Mouse (Mus musculus) limb, embryonic 13.5 days (tissue): ENCODE results near the gene Srpx. TPM values are rescaled to one million over a fixed set of nuclear protein-coding genes. Genes with fewer than 3 reads are reported as not detected.

Experiments used
- ATAC-seq: fragments of 200-750 bp; cut with Nextera tagmentation; 2 replicates; pipeline ENCODE4 v1.8.0; 2017; ENCODE audit warnings: low read depth, moderate number of reproducible peaks, moderate TSS enrichment; ENCODE audit not compliant: low FRiP score
- H3K27ac ChIP-seq: fragments of 300-500 bp; sonication (generic); 2 replicates; pipeline ENCODE4 v1.5.1; 2015; ENCODE audit warnings: inconsistent platforms, mild to moderate bottlenecking, moderate library complexity
- H3K27me3 ChIP-seq: fragments of 300-500 bp; sonication (generic); 2 replicates; pipeline ENCODE4 v1.6.1; 2015; ENCODE audit warnings: mild to moderate bottlenecking, inconsistent platforms
- H3K36me3 ChIP-seq: fragments of 300-500 bp; sonication (generic); 2 replicates; pipeline ENCODE4 v1.6.1; 2015; ENCODE audit warnings: inconsistent platforms, mild to moderate bottlenecking, moderate library complexity
- H3K4me1 ChIP-seq: fragments of 300-500 bp; sonication (generic); 2 replicates; pipeline ENCODE4 v1.6.1; 2015; ENCODE audit warnings: inconsistent platforms
- H3K4me2 ChIP-seq: fragments of 300-500 bp; sonication (generic); replicated peaks from 2 replicates; pipeline ENCODE4 v1.6.1; 2015; ENCODE audit warnings: inconsistent platforms, mild to moderate bottlenecking, moderate library complexity
- H3K4me3 ChIP-seq: fragments of 300-500 bp; sonication (generic); 2 replicates; pipeline ENCODE4 v1.5.1; 2015; ENCODE audit warnings: moderate library complexity, mild to moderate bottlenecking, inconsistent platforms
- H3K9ac ChIP-seq: fragments of 300-500 bp; sonication (generic); 2 replicates; pipeline ENCODE4 v1.6.1; 2015; ENCODE audit warnings: mild to moderate bottlenecking, inconsistent platforms
- H3K9me3 ChIP-seq: fragments of 300-500 bp; sonication (generic); 2 replicates; pipeline ENCODE4 v1.6.1; 2016; ENCODE audit warnings: inconsistent platforms
- WGBS: fragments of 180-500 bp; shearing (Covaris S2); methylation state at CpG from one replicate; pipeline ENCODE4 v1.1.7; 2015; 5-methylcytosine and 5-hydroxymethylcytosine counted together
- polyA plus RNA-seq: library from polyadenylated mRNA; unstranded; fragments of >200 nt; fragmentation: Nextera tagmentation; extraction: Ambion mirVana; gene quantifications from 2 replicates; pipeline ENCODE4 v1.2.1, GENCODE M21; 2015

The Srpx gene
- 28.5 and 29.4 TPM in 2 replicates for polyA plus RNA-seq

GRCm38 (mm10) chrX:10117065-10117719 is at the start of gene Srpx:
Gene Srpx (minus strand): TSS chrX:10117709.
- Histone ChIP-seq H3K9me3 (no peaks in the 10 kb centered on the region), H3K27me3 (no peaks in the 10 kb centered on the region), H3K36me3 (no peaks in the 10 kb centered on the region), H3K9ac (peak within 1 kb of the TSS; percentile 62), H3K4me2 (peak within 1 kb of the TSS; percentile 60), H3K27ac (no peak within 1 kb of the TSS; the same call in 1 of the 2 replicates), H3K4me1 (peaks cover 3% of the 10 kb centered on the region; the same call in 1 of the 2 replicates), H3K4me3 (peak within 1 kb of the TSS; percentile 41)
- ATAC-seq, result peak; percentile 69; the same call in 1 of the 2 replicates
- WGBS, result 17% methylated on average over 19 of the region's 19 CpGs

GRCm38 (mm10) chrX:10152390-10152789 is 34.9 kb upstream of the Srpx start:
- H3K9me3 ChIP-seq, result no peaks in the 10 kb centered on the region
- H3K4me1 ChIP-seq, result no peaks in the 10 kb centered on the region
- no peaks in the 10 kb centered on the region for H3K36me3 ChIP-seq
- H3K4me2 ChIP-seq, result no peak overlapping the region
- ATAC-seq, result no peak
- 77% methylated on average over 3 of the region's 3 CpGs for WGBS
- no peak overlapping the region for H3K9ac ChIP-seq
- no peak overlapping the region for H3K4me3 ChIP-seq
- H3K27ac ChIP-seq, result no peak overlapping the region
- no peaks in the 10 kb centered on the region for H3K27me3 ChIP-seq

GRCm38 (mm10) chrX:10115780-10116179 is 1.7 kb downstream of the Srpx start:
- Histone ChIP-seq H3K27me3 (no peaks in the 10 kb centered on the region), H3K4me2 (0 out of 2 replicates have a peak overlapping the region, but pooled peaks have one; percentile 7), H3K9ac (no peak overlapping the region), H3K4me3 (no peak overlapping the region), H3K27ac (no peak overlapping the region), H3K4me1 (peaks cover 3% of the 10 kb centered on the region; the same call in 1 of the 2 replicates), H3K36me3 (no peaks in the 10 kb centered on the region), H3K9me3 (no peaks in the 10 kb centered on the region)
- ATAC-seq, result no peak
- WGBS, result 51% methylated on average over 3 of the region's 3 CpGs

- H3K4me3 ChIP-seq, result no peak overlapping the region
- ATAC-seq, result no peak
- no peak overlapping the region for H3K4me2 ChIP-seq
- H3K36me3 ChIP-seq, result no peaks in the 10 kb centered on the region
- H3K9ac ChIP-seq, result no peak overlapping the region
- no peaks in the 10 kb centered on the region for H3K9me3 ChIP-seq
- H3K27me3 ChIP-seq, result no peaks in the 10 kb centered on the region
- peaks cover 2% of the 10 kb centered on the region; the same call in 1 of the 2 replicates for H3K4me1 ChIP-seq
- 64% methylated on average over 1 of the region's 1 CpGs for WGBS
- no peak overlapping the region for H3K27ac ChIP-seq
Observed at GRCm38 (mm10) chrX:10110736-10111135, 6.8 kb downstream of the Srpx start.

GRCm38 (mm10) chrX:10108558-10108957 is 9.0 kb downstream of the Srpx start:
- no peak overlapping the region for H3K4me3 ChIP-seq
- H3K36me3 ChIP-seq, result no peaks in the 10 kb centered on the region
- H3K4me1 ChIP-seq, result no peaks in the 10 kb centered on the region
- H3K27ac ChIP-seq, result no peak overlapping the region
- no peaks in the 10 kb centered on the region for H3K9me3 ChIP-seq
- 72% methylated on average over 4 of the region's 4 CpGs for WGBS
- H3K9ac ChIP-seq, result no peak overlapping the region
- H3K4me2 ChIP-seq, result no peak overlapping the region
- no peak for ATAC-seq
- H3K27me3 ChIP-seq, result no peaks in the 10 kb centered on the region

- H3K27me3 ChIP-seq, result no peaks in the 10 kb centered on the region
- ATAC-seq, result no peak
- no peaks in the 10 kb centered on the region for H3K36me3 ChIP-seq
- no peak overlapping the region for H3K9ac ChIP-seq
- H3K27ac ChIP-seq, result no peak overlapping the region
- no peaks in the 10 kb centered on the region for H3K9me3 ChIP-seq
- H3K4me2 ChIP-seq, result no peak overlapping the region
- no peak overlapping the region for H3K4me3 ChIP-seq
- no peaks in the 10 kb centered on the region for H3K4me1 ChIP-seq
- WGBS, result 60% methylated on average over 5 of the region's 5 CpGs
Observed at GRCm38 (mm10) chrX:10105475-10105874, 12.0 kb downstream of the Srpx start.

- ATAC-seq, result no peak
- H3K4me1 ChIP-seq, result no peaks in the 10 kb centered on the region
- no peak overlapping the region for H3K4me3 ChIP-seq
- no peak overlapping the region for H3K27ac ChIP-seq
- no peaks in the 10 kb centered on the region for H3K27me3 ChIP-seq
- 95% methylated on average over 1 of the region's 1 CpGs for WGBS
- no peaks in the 10 kb centered on the region for H3K9me3 ChIP-seq
- no peak overlapping the region for H3K4me2 ChIP-seq
- no peak overlapping the region for H3K9ac ChIP-seq
- H3K36me3 ChIP-seq, result no peaks in the 10 kb centered on the region
Observed at GRCm38 (mm10) chrX:10102739-10103138, 14.8 kb downstream of the Srpx start.

GRCm38 (mm10) chrX:10095797-10096196 is 21.7 kb downstream of the Srpx start:
- WGBS, result 64% methylated on average over 3 of the region's 3 CpGs
- Histone ChIP-seq H3K4me1 (no peaks in the 10 kb centered on the region), H3K27ac (no peak overlapping the region), H3K9me3 (no peaks in the 10 kb centered on the region), H3K4me2 (no peak overlapping the region), H3K27me3 (no peaks in the 10 kb centered on the region), H3K4me3 (no peak overlapping the region), H3K36me3 (no peaks in the 10 kb centered on the region), H3K9ac (no peak overlapping the region)
- ATAC-seq, result no peak

- H3K4me1 ChIP-seq, result no peaks in the 10 kb centered on the region
- H3K4me2 ChIP-seq, result no peak overlapping the region
- no peak for ATAC-seq
- H3K4me3 ChIP-seq, result no peak overlapping the region
- H3K9me3 ChIP-seq, result no peaks in the 10 kb centered on the region
- H3K27me3 ChIP-seq, result no peaks in the 10 kb centered on the region
- WGBS, result 45% methylated on average over 3 of the region's 3 CpGs
- H3K36me3 ChIP-seq, result no peaks in the 10 kb centered on the region
- H3K27ac ChIP-seq, result no peak overlapping the region
- no peak overlapping the region for H3K9ac ChIP-seq
Observed at GRCm38 (mm10) chrX:10080385-10080784, 37.1 kb downstream of the Srpx start.

GRCm38 (mm10) chrX:10079981-10080380 is 37.5 kb downstream of the Srpx start:
- H3K9me3 ChIP-seq, result no peaks in the 10 kb centered on the region
- H3K36me3 ChIP-seq, result no peaks in the 10 kb centered on the region
- no peak overlapping the region for H3K4me2 ChIP-seq
- ATAC-seq, result peak; percentile 8; the same call in 1 of the 2 replicates
- H3K9ac ChIP-seq, result no peak overlapping the region
- H3K4me1 ChIP-seq, result no peaks in the 10 kb centered on the region
- 24% methylated on average over 1 of the region's 1 CpGs for WGBS
- no peak overlapping the region for H3K4me3 ChIP-seq
- no peaks in the 10 kb centered on the region for H3K27me3 ChIP-seq
- no peak overlapping the region for H3K27ac ChIP-seq

- no peak overlapping the region for H3K4me3 ChIP-seq
- ATAC-seq, result no peak
- no peaks in the 10 kb centered on the region for H3K4me1 ChIP-seq
- H3K27me3 ChIP-seq, result no peaks in the 10 kb centered on the region
- no peaks in the 10 kb centered on the region for H3K9me3 ChIP-seq
- no peak overlapping the region for H3K9ac ChIP-seq
- no peak overlapping the region for H3K27ac ChIP-seq
- H3K36me3 ChIP-seq, result no peaks in the 10 kb centered on the region
- WGBS, result 59% methylated on average over 3 of the region's 3 CpGs
- H3K4me2 ChIP-seq, result no peak overlapping the region
Observed at GRCm38 (mm10) chrX:10073966-10074365, 43.5 kb downstream of the Srpx start.

- Histone ChIP-seq H3K36me3 (no peaks in the 10 kb centered on the region), H3K27ac (no peak overlapping the region), H3K9ac (no peak overlapping the region), H3K9me3 (no peaks in the 10 kb centered on the region), H3K4me3 (no peak overlapping the region), H3K27me3 (no peaks in the 10 kb centered on the region), H3K4me2 (no peak overlapping the region), H3K4me1 (no peaks in the 10 kb centered on the region)
- 77% methylated on average over 2 of the region's 2 CpGs for WGBS
- ATAC-seq, result no peak
Observed at GRCm38 (mm10) chrX:10071529-10071928, 46.0 kb downstream of the Srpx start.

- Histone ChIP-seq H3K36me3 (no peaks in the 10 kb centered on the region), H3K27ac (no peak overlapping the region), H3K4me3 (no peak overlapping the region), H3K9me3 (no peaks in the 10 kb centered on the region), H3K9ac (no peak overlapping the region), H3K27me3 (no peaks in the 10 kb centered on the region), H3K4me2 (no peak overlapping the region), H3K4me1 (no peaks in the 10 kb centered on the region)
- WGBS, result 21% methylated on average over 6 of the region's 6 CpGs
- no peak for ATAC-seq
Observed at GRCm38 (mm10) chrX:10070689-10071088, 46.8 kb downstream of the Srpx start.
